Mouse (Mus musculus): ENCODE results near the gene Rer1. TPM values are rescaled to one million over a fixed set of nuclear protein-coding genes. Genes with fewer than 3 reads are reported as not detected.

Rer1 gene
- 59.5 and 64.6 TPM in 2 replicates for polyA plus RNA-seq (2012; rRNA removed)

DNA sequence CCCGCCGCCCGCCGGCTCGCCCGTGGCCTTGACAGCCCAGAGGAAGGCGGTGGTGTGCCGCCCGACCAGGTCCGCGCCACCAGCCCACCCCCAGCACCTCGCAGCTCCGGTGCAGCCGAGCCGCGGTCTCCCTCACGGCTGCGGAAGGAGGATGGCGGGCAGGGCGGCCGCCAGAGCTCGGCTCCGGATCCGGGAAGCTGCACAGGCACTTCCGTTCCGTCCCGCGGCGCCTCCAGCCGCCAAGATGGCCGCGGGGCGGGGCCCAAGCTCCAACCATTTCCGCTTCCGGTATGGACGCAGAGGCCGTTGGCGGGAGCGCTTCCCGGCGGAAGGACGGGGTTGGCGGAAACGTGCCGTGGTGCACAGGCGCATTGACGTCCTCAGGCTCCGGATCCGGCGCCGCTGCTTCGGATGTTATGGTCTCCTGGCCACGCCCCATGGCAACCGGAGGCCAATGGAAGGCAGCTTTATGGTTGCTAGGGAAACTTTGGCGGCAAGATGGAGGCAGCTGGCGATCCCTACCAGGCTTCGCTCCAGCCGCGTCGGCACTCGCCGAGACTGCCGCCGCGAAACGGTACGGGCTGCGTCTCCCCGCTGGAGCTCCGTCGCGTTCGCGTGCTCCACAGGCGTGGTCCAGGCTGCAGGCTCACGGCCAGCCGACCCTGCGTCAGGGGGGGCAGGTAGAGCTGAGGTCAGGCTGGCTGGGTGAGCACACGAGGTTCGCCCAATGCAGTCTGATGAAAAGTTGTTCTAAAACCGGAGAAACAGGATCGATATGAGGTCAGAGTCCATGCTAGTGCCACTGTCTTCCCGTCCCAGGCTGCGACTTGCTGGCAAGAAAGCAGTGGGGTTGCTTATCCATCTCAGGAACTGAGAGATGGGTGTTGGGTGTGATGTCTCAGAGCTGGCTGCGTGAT is at the start of gene Rer1, which contains the start of gene Morn1:
Gene Rer1, minus strand, starts transcription at position 275 of the 917 bp plus-strand sequence.
Gene Morn1, plus strand, starts transcription at position 470 of the 917 bp plus-strand sequence.
- TF ChIP-seq POLR2A (IDR thresholded peaks at IDR 0.05; ENCODE audit: control insufficient read depth, low read depth, low read length) = peak; percentile 76
- no peak for TF ChIP-seq CTCF (IDR thresholded peaks at IDR 0.05; ENCODE audit: control insufficient read depth, insufficient read depth, insufficient replicate concordance, low read depth, low read length)
- Histone ChIP-seq H3K36me3 (ENCODE audit: control insufficient read depth, insufficient read depth, low read length) (peaks cover 2% of the 10 kb centered on the region), H3K4me3 (ENCODE audit: control insufficient read depth, low read depth, low read length) (peak within 1 kb of the TSS; percentile 91)

DNA sequence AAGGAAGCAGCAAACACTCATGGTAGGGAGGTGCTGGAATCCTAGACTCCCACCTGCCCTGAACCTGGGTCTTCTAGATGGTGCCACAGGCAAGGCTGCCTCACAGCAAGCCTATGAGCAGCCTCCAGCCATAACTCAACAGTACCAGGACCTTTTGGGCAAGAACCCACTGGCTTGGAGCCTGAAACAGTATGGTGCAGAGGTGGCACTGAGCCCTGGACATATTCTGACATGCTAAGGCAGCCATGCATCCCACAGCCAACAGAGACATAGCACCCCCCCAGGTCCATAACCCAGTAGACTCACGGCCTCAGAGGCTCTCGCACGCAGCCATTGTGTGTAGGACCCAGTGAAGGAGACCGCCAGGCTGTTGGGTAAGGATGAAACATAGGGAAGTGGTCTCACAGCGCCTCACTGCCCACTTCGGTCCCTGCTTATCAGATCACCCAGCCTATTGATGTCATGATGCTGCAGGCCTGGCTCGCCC is 48.5 kb upstream of the Rer1 start:
- TF ChIP-seq CTCF (IDR thresholded peaks at IDR 0.05; ENCODE audit: control insufficient read depth, insufficient read depth, insufficient replicate concordance, low read depth, low read length) (no peak), POLR2A (IDR thresholded peaks at IDR 0.05; ENCODE audit: control insufficient read depth, low read depth, low read length) (no peak)
- H3K36me3 ChIP-seq (ENCODE audit: control insufficient read depth, insufficient read depth, low read length) = no peaks in the 10 kb centered on the region
- no peaks in the 10 kb centered on the region for H3K4me1 ChIP-seq (ENCODE audit: control insufficient read depth, insufficient read depth, low read length)
- no peak overlapping the region for H3K27ac ChIP-seq (ENCODE audit: control insufficient read depth, insufficient read depth, low read depth, low read length)
- no peak overlapping the region for H3K4me3 ChIP-seq (ENCODE audit: control insufficient read depth, low read depth, low read length)
- H3K27me3 ChIP-seq (ENCODE audit: control insufficient read depth, insufficient read depth, low read length) = no peaks in the 10 kb centered on the region

More for the DNA sequence above, at the start of gene Rer1, which contains the start of gene Morn1:
- Histone ChIP-seq H3K4me1 (ENCODE audit: control insufficient read depth, insufficient read depth, low read length) (peaks cover 5% of the 10 kb centered on the region), H3K27ac (ENCODE audit: control insufficient read depth, insufficient read depth, low read depth, low read length) (peak within 1 kb of the TSS; percentile 88), H3K27me3 (ENCODE audit: control insufficient read depth, insufficient read depth, low read length) (no peaks in the 10 kb centered on the region; the same call in 1 of the 2 replicates)

DNA sequence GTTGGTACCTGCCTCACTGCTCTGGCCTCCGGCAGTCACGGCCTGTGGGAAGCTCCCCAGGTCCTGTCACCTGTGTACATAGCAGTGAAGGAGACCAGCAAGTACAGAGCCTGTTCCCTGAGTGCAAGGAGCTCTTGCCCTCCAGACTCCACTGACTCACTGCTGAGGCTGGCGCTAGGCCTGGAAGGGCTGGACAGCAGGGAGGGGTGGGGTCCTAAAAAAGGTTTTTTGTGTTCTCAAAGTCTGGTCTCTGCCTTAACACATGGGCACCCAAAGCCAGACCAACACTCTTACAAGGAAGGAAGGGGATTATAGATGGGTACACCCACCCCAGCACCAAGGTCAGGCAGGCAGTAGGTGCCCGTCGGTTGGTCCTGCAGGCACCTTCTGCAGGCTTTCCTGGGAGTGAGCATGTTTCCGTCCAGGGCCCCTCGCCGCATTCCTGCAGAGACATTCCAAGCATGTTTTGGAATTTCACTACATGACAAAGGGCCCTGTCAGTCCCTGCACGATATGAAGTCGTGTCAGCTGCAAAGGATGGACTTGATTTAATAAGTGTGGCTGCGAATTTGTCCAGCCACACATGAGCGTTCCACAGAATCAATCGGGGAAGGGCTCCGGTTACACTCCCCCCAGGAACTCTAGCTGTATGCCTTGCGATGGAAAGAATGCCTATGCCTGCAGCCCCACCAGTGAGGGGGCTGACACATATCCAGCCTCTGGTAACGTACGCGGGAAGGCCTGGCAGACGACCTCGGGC is 47.7 kb upstream of the Rer1 start:
- TF ChIP-seq CTCF (IDR thresholded peaks at IDR 0.05; ENCODE audit: control insufficient read depth, insufficient read depth, insufficient replicate concordance, low read depth, low read length) = no peak
- TF ChIP-seq POLR2A (IDR thresholded peaks at IDR 0.05; ENCODE audit: control insufficient read depth, low read depth, low read length) = no peak
- Histone ChIP-seq H3K27me3 (ENCODE audit: control insufficient read depth, insufficient read depth, low read length) (no peaks in the 10 kb centered on the region), H3K4me1 (ENCODE audit: control insufficient read depth, insufficient read depth, low read length) (no peaks in the 10 kb centered on the region), H3K27ac (ENCODE audit: control insufficient read depth, insufficient read depth, low read depth, low read length) (no peak overlapping the region), H3K36me3 (ENCODE audit: control insufficient read depth, insufficient read depth, low read length) (no peaks in the 10 kb centered on the region), H3K4me3 (ENCODE audit: control insufficient read depth, low read depth, low read length) (no peak overlapping the region)

DNA sequence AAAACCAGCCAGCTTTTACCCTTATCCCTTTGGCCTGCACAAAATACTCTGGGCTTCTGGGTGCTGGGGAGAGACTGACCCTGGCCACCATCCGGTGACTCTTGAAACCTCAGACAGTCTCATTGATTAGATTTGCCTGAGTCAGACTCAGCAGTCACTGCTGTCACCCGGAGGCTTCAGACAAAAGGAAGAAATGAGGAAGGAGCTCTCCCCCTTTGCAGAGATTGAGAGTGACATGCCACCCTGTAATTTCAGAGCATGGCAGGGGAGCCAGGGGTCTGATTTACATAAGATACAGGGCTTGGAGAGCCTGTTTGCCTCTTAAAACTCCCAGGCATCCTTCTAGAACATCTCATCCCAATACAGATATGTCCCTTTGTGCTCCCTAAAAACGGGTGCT is 47.0 kb upstream of the Rer1 start:
- no peak overlapping the region for H3K27ac ChIP-seq (ENCODE audit: control insufficient read depth, insufficient read depth, low read depth, low read length)
- no peak overlapping the region for H3K4me3 ChIP-seq (ENCODE audit: control insufficient read depth, low read depth, low read length)
- no peaks in the 10 kb centered on the region for H3K4me1 ChIP-seq (ENCODE audit: control insufficient read depth, insufficient read depth, low read length)

DNA sequence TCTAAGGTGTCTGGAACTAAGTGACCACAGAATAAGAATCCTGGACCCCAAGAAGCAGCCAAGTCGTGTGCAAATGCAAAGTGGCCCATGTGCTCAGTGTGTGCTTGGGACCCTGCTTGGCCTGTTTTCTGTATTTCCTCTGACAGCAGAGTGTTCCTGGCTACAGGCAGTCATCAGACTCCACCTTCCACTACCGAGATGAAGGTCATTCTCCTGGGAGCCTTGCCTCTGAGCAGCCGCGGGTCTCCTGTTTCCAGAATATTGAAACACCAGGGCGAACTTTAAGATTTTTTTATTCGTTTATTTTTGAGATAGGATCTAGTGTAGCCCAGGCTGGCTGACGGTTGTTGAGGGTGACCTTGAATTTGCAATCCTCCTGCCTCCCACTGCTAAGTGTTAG is 44.4 kb upstream of the Rer1 start:
- Histone ChIP-seq H3K4me3 (ENCODE audit: control insufficient read depth, low read depth, low read length) (no peak overlapping the region), H3K27ac (ENCODE audit: control insufficient read depth, insufficient read depth, low read depth, low read length) (peak overlapping the region; percentile 32), H3K36me3 (ENCODE audit: control insufficient read depth, insufficient read depth, low read length) (no peaks in the 10 kb centered on the region), H3K27me3 (ENCODE audit: control insufficient read depth, insufficient read depth, low read length) (no peaks in the 10 kb centered on the region), H3K4me1 (ENCODE audit: control insufficient read depth, insufficient read depth, low read length) (no peaks in the 10 kb centered on the region; the same call in 1 of the 2 replicates)
- no peak for TF ChIP-seq CTCF (IDR thresholded peaks at IDR 0.05; ENCODE audit: control insufficient read depth, insufficient read depth, insufficient replicate concordance, low read depth, low read length)
- TF ChIP-seq POLR2A (IDR thresholded peaks at IDR 0.05; ENCODE audit: control insufficient read depth, low read depth, low read length) = no peak

More for the DNA sequence above, 47.0 kb upstream of the Rer1 start:
- no peak for TF ChIP-seq CTCF (IDR thresholded peaks at IDR 0.05; ENCODE audit: control insufficient read depth, insufficient read depth, insufficient replicate concordance, low read depth, low read length)
- no peak for TF ChIP-seq POLR2A (IDR thresholded peaks at IDR 0.05; ENCODE audit: control insufficient read depth, low read depth, low read length)
- H3K36me3 ChIP-seq (ENCODE audit: control insufficient read depth, insufficient read depth, low read length) = no peaks in the 10 kb centered on the region
- no peaks in the 10 kb centered on the region for H3K27me3 ChIP-seq (ENCODE audit: control insufficient read depth, insufficient read depth, low read length)

DNA sequence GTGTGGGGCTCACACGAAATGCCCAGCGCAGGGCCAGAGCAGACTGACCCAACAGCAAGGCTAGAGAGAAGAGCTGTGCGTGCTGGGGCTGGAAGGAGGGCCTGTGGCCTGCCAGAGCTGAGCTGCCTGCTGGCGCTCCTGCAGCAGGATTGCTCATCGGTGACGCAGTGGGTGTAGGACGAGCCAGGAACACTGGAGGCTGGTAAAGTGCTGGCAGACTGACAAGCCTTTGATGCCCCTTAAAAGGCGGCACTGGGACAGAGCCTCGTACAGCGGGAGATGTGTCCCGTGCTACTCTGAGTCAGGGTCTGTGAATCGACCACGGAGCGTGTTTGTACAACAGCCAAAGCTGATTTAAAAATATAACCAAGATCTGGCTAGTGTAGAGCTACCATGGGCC is 43.8 kb upstream of the Rer1 start:
- Histone ChIP-seq H3K36me3 (ENCODE audit: control insufficient read depth, insufficient read depth, low read length) (no peaks in the 10 kb centered on the region), H3K4me1 (ENCODE audit: control insufficient read depth, insufficient read depth, low read length) (no peaks in the 10 kb centered on the region; the same call in 1 of the 2 replicates), H3K27me3 (ENCODE audit: control insufficient read depth, insufficient read depth, low read length) (no peaks in the 10 kb centered on the region), H3K4me3 (ENCODE audit: control insufficient read depth, low read depth, low read length) (no peak overlapping the region), H3K27ac (ENCODE audit: control insufficient read depth, insufficient read depth, low read depth, low read length) (peak overlapping the region; percentile 32)
- TF ChIP-seq CTCF (IDR thresholded peaks at IDR 0.05; ENCODE audit: control insufficient read depth, insufficient read depth, insufficient replicate concordance, low read depth, low read length) (no peak), POLR2A (IDR thresholded peaks at IDR 0.05; ENCODE audit: control insufficient read depth, low read depth, low read length) (no peak)

Measured in testis, adult 2 months (tissue).